Mouse (Mus musculus) right cerebral cortex, postnatal 25 days (tissue): Measurements from ENCODE around the gene Slc6a16.

Source experiments
- DNase-seq: peaks from one replicate; pipeline ENCODE4 v3.0.0; 2022

The Slc6a16 gene

DNA sequence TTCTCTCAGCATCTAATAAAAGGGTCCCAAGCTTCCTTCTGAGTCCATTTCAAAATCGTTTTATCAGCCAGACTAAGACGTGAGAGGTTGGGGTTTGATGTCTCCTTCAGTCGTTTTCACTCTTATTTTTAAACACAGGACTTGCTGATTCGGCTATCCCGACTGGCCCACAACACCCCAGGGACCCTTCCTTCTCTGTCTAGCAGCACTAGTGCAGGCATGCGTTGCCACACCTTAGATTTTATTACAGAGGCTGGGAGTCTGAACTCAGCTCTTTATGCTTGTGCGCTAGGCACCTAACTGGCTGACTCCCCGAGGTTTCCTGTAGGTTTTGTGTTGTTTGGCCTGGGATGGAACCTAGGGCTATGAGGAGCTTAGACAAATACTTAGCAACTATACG is 72.6 kb downstream of the Slc6a16 start:
- no peak for DNase-seq

- peak; percentile 62 for DNase-seq
Observed at GRCm38 (mm10) chr7:45315182-45315701, 74.4 kb downstream of the Slc6a16 start.

DNA sequence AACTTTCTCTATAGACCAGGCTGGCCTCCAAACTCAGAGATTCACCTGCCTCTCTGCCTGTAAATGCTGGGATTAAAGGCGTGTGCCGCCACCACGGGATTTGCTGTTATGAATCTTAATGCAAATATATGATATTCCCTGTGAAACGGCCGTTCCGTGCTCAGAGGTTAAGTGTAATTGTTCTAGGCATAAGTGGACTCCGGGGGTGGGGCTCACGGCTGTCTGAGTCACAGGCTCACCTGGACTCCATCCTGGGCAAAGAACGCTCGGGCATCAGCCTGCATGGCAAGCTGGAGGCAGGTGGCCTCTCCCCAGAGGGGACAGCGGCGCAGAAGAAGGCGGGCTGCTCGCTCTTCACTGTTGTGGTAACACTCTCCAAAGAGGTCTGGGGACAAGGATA is 75.7 kb downstream of the Slc6a16 start:
- no peak for DNase-seq

GRCm38 (mm10) chr7:45322245-45322644 is 81.4 kb downstream of the Slc6a16 start:
- DNase-seq: no peak
